Mouse (Mus musculus) stomach, postnatal 0 days (tissue): ENCODE data around the gene Pax7. TPM values are rescaled to one million over a fixed set of nuclear protein-coding genes. Genes with fewer than 3 reads are reported as not detected.
A peak's percentile ranks its signal among the peaks of the same experiment; 100 is the strongest.

Experiments used
- ATAC-seq: fragments of 200-750 bp; cut with Nextera tagmentation; 2 replicates; pipeline ENCODE4 v1.8.0; 2017; ENCODE audit not compliant: low FRiP score, low TSS enrichment
- DNase-seq: peaks from one replicate; pipeline ENCODE4 v3.0.0-alpha.2; 2016; ENCODE audit warnings: low spot score
- H3K27ac ChIP-seq: fragments of 300-500 bp; sonication (generic); replicated peaks from 2 replicates; pipeline ENCODE4 v1.5.1; 2014; ENCODE audit warnings: mild to moderate bottlenecking, control low read depth
- H3K27me3 ChIP-seq: fragments of 300-500 bp; sonication (generic); 2 replicates; pipeline ENCODE4 v1.6.1; 2014; ENCODE audit warnings: low read length; ENCODE audit not compliant: control insufficient read depth, insufficient read depth
- H3K36me3 ChIP-seq: fragments of 300-500 bp; sonication (generic); 2 replicates; pipeline ENCODE4 v1.6.1; 2014; ENCODE audit warnings: low read length, mixed read lengths; ENCODE audit not compliant: control insufficient read depth, insufficient read depth
- H3K4me1 ChIP-seq: fragments of 300-500 bp; sonication (generic); replicated peaks from 2 replicates; pipeline ENCODE4 v1.6.1; 2014; ENCODE audit warnings: antibody characterized with exemption; ENCODE audit not compliant: control insufficient read depth, insufficient read depth
- H3K4me2 ChIP-seq: fragments of 300-500 bp; sonication (generic); replicated peaks from 2 replicates; pipeline ENCODE4 v1.6.1; 2014; ENCODE audit warnings: low read depth, mild to moderate bottlenecking, control low read depth, moderate library complexity
- H3K4me3 ChIP-seq: fragments of 300-500 bp; sonication (generic); 2 replicates; pipeline ENCODE4 v1.5.1; 2014; ENCODE audit warnings: low read depth, low read length, control low read depth
- H3K9ac ChIP-seq: fragments of 300-500 bp; sonication (generic); 2 replicates; pipeline ENCODE4 v1.6.1; 2014; ENCODE audit warnings: mild to moderate bottlenecking, low read length, control low read depth, mixed read lengths
- H3K9me3 ChIP-seq: fragments of 300-500 bp; sonication (generic); 2 replicates; pipeline ENCODE4 v1.6.1; 2016; ENCODE audit warnings: low read length; ENCODE audit not compliant: control insufficient read depth
- CTCF ChIP-seq: IDR thresholded peaks from 2 replicates; pipeline ENCODE4 v1.5.1; 2016; ENCODE audit warnings: antibody characterized with exemption, low read depth, mild to moderate bottlenecking, moderate library complexity
- EP300 ChIP-seq: optimal IDR thresholded peaks from 2 replicates; pipeline ENCODE3; 2016; ENCODE audit warnings: antibody characterized with exemption
- WGBS: fragments of 180-500 bp; shearing (Covaris S2); extraction: QIAGEN DNeasy Blood & Tissue Kit; methylation state at CpG from one replicate; pipeline ENCODE4 v1.1.7; 2014; 5-methylcytosine and 5-hydroxymethylcytosine counted together
- polyA plus RNA-seq: library from polyadenylated mRNA; unstranded; fragments of >200 nt; fragmentation: Nextera tagmentation; extraction: Ambion mirVana; gene quantifications from 2 replicates; pipeline ENCODE4 v1.2.1, GENCODE M21; 2015

Gene Pax7
- polyA plus RNA-seq, 1 experiment from 2014 or later: not detected

DNA sequence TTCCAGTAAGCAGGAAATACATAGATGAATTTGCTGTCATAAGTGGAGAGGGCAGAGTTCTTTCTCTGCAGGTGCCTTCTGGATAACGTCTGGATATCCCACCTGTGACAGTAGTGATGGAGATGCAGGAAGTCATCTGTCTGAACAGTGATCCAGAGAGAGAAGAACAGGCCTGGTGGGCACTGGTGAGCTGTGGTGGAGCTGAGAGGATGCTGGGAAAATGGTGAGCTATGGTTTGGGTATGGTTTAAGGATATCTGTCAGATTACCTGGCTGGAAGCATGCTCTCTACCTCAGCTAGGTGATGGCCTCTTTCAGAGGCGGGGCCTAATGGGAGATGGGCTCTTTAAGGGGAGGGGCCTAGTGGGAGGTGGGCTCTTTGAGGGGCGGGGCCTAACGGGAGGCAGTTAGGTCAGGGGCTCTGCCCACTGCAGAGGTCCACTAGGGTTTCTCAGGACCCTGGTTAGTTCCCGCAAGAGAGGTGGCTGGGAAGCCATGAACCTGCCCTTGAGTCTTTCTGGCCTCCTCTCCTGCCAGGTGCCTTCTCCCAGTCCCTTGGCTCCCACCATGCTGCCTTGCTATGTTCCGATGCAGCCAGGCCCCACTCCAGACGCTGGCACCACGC is 17.3 kb upstream of the Pax7 start:
- Histone ChIP-seq H3K27ac (no peak overlapping the region), H3K36me3 (no peaks in the 10 kb centered on the region), H3K4me3 (no peak overlapping the region), H3K4me1 (no peaks in the 10 kb centered on the region), H3K9me3 (no peaks in the 10 kb centered on the region), H3K9ac (no peak overlapping the region), H3K27me3 (peaks cover 2% of the 10 kb centered on the region; the same call in 1 of the 2 replicates), H3K4me2 (no peak overlapping the region)
- ATAC-seq: no peak
- WGBS: 20% methylated on average over 6 of the region's 8 CpGs
- no peak for DNase-seq
- no peak for TF ChIP-seq EP300
- no peak for TF ChIP-seq CTCF

DNA sequence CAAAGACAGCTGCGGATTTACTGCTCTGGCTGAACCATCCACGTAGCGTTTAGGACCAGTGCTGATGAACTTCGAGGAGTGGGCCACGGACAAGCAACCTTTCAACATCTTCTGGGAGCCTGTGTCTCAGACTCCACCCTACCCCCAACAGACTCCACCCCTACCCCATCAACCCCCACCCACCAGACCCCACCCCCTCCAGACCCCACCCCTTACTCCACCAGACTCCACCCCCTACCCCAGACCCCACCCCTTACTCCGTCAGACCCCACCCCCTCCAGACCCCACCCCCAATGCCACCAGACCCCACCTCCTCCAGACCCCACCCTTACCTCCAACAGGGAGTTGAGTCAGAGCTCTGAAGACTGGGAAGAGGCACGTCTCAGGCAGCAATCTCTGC is 10.1 kb upstream of the Pax7 start:
- no peak overlapping the region for H3K4me2 ChIP-seq
- H3K9me3 ChIP-seq: no peaks in the 10 kb centered on the region
- WGBS: 12% methylated on average over 7 of the region's 7 CpGs
- no peak for ATAC-seq
- DNase-seq: no peak
- H3K4me3 ChIP-seq: no peak overlapping the region
- H3K9ac ChIP-seq: no peak overlapping the region
- no peaks in the 10 kb centered on the region for H3K36me3 ChIP-seq
- H3K4me1 ChIP-seq: no peaks in the 10 kb centered on the region
- H3K27me3 ChIP-seq: no peaks in the 10 kb centered on the region; the same call in 1 of the 2 replicates
- TF ChIP-seq EP300 (no peak), CTCF (no peak)
- H3K27ac ChIP-seq: no peak overlapping the region

DNA sequence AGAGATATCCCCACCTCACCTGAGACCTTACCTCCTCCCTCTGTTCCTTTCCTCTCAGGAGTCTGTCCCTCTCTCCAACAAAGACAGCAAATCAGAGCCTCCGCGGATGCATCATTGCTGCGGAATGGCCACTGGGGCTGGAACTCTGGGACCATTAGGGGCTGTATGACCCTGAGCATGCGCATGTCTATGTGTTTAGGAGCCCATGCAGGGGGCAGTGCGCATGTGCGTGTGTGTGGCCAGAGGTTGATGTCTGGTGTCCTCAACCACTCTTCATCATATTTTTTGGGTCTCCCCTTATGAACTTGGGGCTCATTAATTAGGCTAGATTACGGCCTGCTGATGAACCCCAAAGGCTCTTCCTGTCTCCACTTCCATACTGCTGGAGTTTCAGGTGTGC is 9.6 kb upstream of the Pax7 start:
- ATAC-seq: no peak
- no peak overlapping the region for H3K4me2 ChIP-seq
- no peaks in the 10 kb centered on the region for H3K4me1 ChIP-seq
- H3K9me3 ChIP-seq: no peaks in the 10 kb centered on the region
- no peaks in the 10 kb centered on the region for H3K36me3 ChIP-seq
- H3K9ac ChIP-seq: no peak overlapping the region
- H3K4me3 ChIP-seq: no peak overlapping the region
- no peak for TF ChIP-seq CTCF
- TF ChIP-seq EP300: no peak
- no peak overlapping the region for H3K27ac ChIP-seq
- 68% methylated on average over 7 of the region's 7 CpGs for WGBS
- no peak for DNase-seq
- H3K27me3 ChIP-seq: no peaks in the 10 kb centered on the region; the same call in 1 of the 2 replicates

DNA sequence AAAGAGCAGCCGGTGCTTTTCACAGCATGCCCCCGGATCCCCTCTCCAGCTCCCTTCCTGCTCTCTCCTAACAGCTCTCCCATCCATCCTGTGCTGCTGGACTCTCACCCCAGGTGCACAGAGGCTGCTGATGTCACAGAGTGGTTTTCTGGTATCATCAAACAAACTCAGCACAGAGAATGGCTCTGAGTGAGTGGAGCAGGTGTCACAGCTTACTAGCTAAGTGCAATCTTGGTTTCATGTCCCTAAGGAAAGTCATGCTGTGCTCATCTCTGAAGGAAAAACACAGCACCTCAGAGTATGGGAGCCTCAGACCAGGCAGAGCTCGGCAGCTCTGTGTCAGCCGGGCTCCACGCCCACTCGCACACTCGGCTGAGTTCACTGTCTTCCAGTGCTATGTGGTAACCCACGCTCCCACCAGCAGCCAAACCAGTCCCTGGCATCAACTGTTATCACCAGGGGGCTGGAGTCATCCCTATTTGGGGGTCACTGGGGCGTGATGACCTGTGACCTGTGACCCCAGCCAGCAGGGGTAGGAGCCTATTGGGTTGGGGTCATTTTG is 7.7 kb upstream of the Pax7 start:
- no peak overlapping the region for H3K27ac ChIP-seq
- no peaks in the 10 kb centered on the region for H3K4me1 ChIP-seq
- ATAC-seq (no peak), DNase-seq (no peak)
- TF ChIP-seq CTCF: no peak
- no peak for TF ChIP-seq EP300
- H3K9ac ChIP-seq: no peak overlapping the region
- H3K4me2 ChIP-seq: no peak overlapping the region
- no peaks in the 10 kb centered on the region for H3K36me3 ChIP-seq
- H3K4me3 ChIP-seq: no peak overlapping the region
- peaks cover 5% of the 10 kb centered on the region; the same call in 1 of the 2 replicates for H3K27me3 ChIP-seq
- WGBS: 54% methylated on average over 9 of the region's 9 CpGs
- no peaks in the 10 kb centered on the region for H3K9me3 ChIP-seq

DNA sequence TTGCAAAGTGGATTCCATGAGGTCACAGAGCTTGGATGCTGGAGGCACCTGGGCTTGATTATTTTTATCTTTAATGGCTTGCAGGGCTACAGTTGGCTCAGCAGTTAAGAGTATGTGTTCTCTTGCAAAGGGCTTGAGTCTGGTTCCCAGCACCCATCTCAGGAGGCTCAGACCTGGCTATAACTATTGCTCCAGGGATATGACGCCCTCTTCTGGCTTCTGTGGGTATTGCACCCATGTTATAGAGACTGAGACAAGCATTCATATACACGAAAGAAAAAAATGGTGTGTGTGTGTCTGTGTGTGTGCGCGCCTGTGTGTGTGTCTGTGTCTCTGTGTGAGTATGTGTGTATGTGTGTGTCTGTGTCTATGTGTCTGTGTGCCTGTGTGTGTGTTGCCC is 7.1 kb upstream of the Pax7 start:
- H3K9me3 ChIP-seq: no peaks in the 10 kb centered on the region
- H3K4me3 ChIP-seq: no peak overlapping the region
- ATAC-seq (no peak), DNase-seq (no peak)
- peaks cover 9% of the 10 kb centered on the region; the same call in 1 of the 2 replicates for H3K27me3 ChIP-seq
- no peak overlapping the region for H3K9ac ChIP-seq
- no peak overlapping the region for H3K27ac ChIP-seq
- H3K36me3 ChIP-seq: no peaks in the 10 kb centered on the region
- TF ChIP-seq CTCF: peak; percentile 44
- TF ChIP-seq EP300: no peak
- H3K4me2 ChIP-seq: no peak overlapping the region
- H3K4me1 ChIP-seq: no peaks in the 10 kb centered on the region
- 70% methylated on average over 4 of the region's 4 CpGs for WGBS

DNA sequence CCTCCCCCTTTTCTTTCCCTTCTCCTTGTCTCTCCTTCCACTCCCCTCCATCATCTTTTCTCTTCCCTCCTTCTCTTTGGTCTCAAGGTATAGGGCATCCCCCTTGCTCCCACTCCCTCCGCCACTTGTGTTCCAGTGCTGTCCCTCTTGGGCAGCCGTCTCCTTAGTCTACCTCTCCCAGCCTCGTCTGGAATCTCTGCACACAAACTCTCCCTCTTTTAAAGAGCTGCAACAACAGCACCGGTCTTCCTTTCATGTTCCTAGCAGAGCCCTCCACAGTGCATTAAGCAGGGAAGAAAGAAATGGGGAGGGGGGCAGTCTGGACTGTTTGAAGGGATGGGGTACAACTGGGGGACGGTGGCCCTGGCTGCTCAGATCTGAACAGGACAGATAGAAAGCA is 3.4 kb upstream of the Pax7 start:
- ATAC-seq (no peak), DNase-seq (no peak)
- Histone ChIP-seq H3K4me1 (no peaks in the 10 kb centered on the region), H3K4me2 (no peak overlapping the region), H3K27me3 (peaks cover 18% of the 10 kb centered on the region), H3K27ac (no peak overlapping the region), H3K36me3 (no peaks in the 10 kb centered on the region), H3K9me3 (no peaks in the 10 kb centered on the region), H3K9ac (no peak overlapping the region), H3K4me3 (no peak overlapping the region)
- TF ChIP-seq EP300 (no peak), CTCF (no peak)
- 15% methylated on average over 5 of the region's 5 CpGs for WGBS
